ENCODE assay signal across 8 mouse cellular contexts in genomic region chr19:45075323-45076035, GRCm38 (mm10). TPM values are rescaled to one million over a fixed set of nuclear protein-coding genes. Genes with fewer than 3 reads are reported as not detected.
A peak's percentile ranks its signal among the peaks of the same experiment; 100 is the strongest.
DNase-seq lines count a peak whose midpoint lies in the region; ATAC-seq and TF ChIP-seq lines count a peak whose summit lies in the region.

No protein-coding gene starts in this region.

- ATAC-seq in limb, embryonic 11.5 days (ENCODE audit: insufficient number of reproducible peaks, low FRiP score, low TSS enrichment, low read depth): peak; percentile 53
- ATAC-seq in neural tube, embryonic 12.5 days (ENCODE audit: low FRiP score, low read depth): peak; percentile 48

- H3K4me2 ChIP-seq in limb, embryonic 11.5 days (ENCODE audit: low read depth, severe bottlenecking): peak overlapping the region; percentile 76
- H3K4me2 ChIP-seq in neural tube, embryonic 12.5 days (replicated peaks): peak overlapping the region; percentile 98

- H3K4me1 ChIP-seq in heart, embryonic 10.5 days: peaks cover 42% of the 10 kb centered on the region
- peaks cover 22% of the 10 kb centered on the region for H3K4me1 ChIP-seq in limb, embryonic 11.5 days (ENCODE audit: control insufficient read depth, insufficient read depth, low read length)
- H3K4me1 ChIP-seq in neural tube, embryonic 12.5 days: peaks cover 33% of the 10 kb centered on the region

- H3K9ac ChIP-seq in limb, embryonic 11.5 days (ENCODE audit: low read length): no peak overlapping the region
- H3K9ac ChIP-seq in neural tube, embryonic 12.5 days: peak overlapping the region; percentile 71; the same call in 1 of the 2 replicates

- no peaks in the 10 kb centered on the region for H3K36me3 ChIP-seq in heart, embryonic 10.5 days
- no peaks in the 10 kb centered on the region for H3K36me3 ChIP-seq in limb, embryonic 11.5 days (ENCODE audit: control insufficient read depth, insufficient read depth, low read length)
- no peaks in the 10 kb centered on the region for H3K36me3 ChIP-seq in neural tube, embryonic 12.5 days

- peak overlapping the region; percentile 93 for H3K4me3 ChIP-seq in layer of hippocampus, adult 2 months
- peak overlapping the region; percentile 74 for H3K4me3 ChIP-seq in heart, embryonic 10.5 days
- H3K4me3 ChIP-seq in limb, embryonic 11.5 days (ENCODE audit: low read depth, low read length): peak overlapping the region; percentile 55
- H3K4me3 ChIP-seq in neural tube, embryonic 12.5 days: peak overlapping the region; percentile 60

- no peak for TF ChIP-seq CTCF in layer of hippocampus, adult 2 months (conservative IDR thresholded peaks at IDR 0.05)

- no peaks in the 10 kb centered on the region for H3K9me3 ChIP-seq in heart, embryonic 10.5 days
- no peaks in the 10 kb centered on the region for H3K9me3 ChIP-seq in limb, embryonic 11.5 days (ENCODE audit: control insufficient read depth, low read length)
- H3K9me3 ChIP-seq in neural tube, embryonic 12.5 days: no peaks in the 10 kb centered on the region

- 2% methylated on average over 32 of the region's 32 CpGs for WGBS in heart, embryonic 10.5 days
- WGBS in limb, embryonic 11.5 days: under 1% methylated on average over 32 of the region's 32 CpGs
- WGBS in neural tube, embryonic 12.5 days: under 1% methylated on average over 32 of the region's 32 CpGs

- peak overlapping the region; percentile 100 for H3K27ac ChIP-seq in layer of hippocampus, adult 2 months
- peak overlapping the region; percentile 95 for H3K27ac ChIP-seq in heart, embryonic 10.5 days
- no peak overlapping the region for H3K27ac ChIP-seq in limb, embryonic 11.5 days (replicated peaks; ENCODE audit: low read depth, low read length)
- 0 out of 2 replicates have a peak overlapping the region, but pooled peaks have one; percentile 53 for H3K27ac ChIP-seq in neural tube, embryonic 12.5 days

- no peak for DNase-seq in layer of hippocampus, adult 2 months (ENCODE audit: low spot score in 2 of 2)
- no peak for DNase-seq in layer of hippocampus, adult 9-10 months (ENCODE audit: low spot score)
- DNase-seq in R1 (ENCODE audit: low read depth, low spot score): peak; percentile 43
- DNase-seq in heart, embryonic 10.5 days (ENCODE audit: low spot score): no peak
- DNase-seq in limb, embryonic 11.5 days (ENCODE audit: low spot score): no peak
- no peak for DNase-seq in natural killer cell, adult 2 months (ENCODE audit: low spot score in 2 of 2)
- DNase-seq in layer of hippocampus, adult 8-10 months (ENCODE audit: low spot score in 2 of 2): no peak

- H3K27me3 ChIP-seq in heart, embryonic 10.5 days (ENCODE audit: insufficient read depth, poor library complexity, severe bottlenecking): peaks cover 68% of the 10 kb centered on the region
- peaks cover 54% of the 10 kb centered on the region for H3K27me3 ChIP-seq in limb, embryonic 11.5 days (ENCODE audit: control insufficient read depth, insufficient read depth, low read length)
- H3K27me3 ChIP-seq in neural tube, embryonic 12.5 days (replicated peaks): peaks cover 69% of the 10 kb centered on the region

RNA-seq across cellular contexts. Expression of gene Kazald1, which starts 0.4 kb away (rescaled TPM):
- total RNA-seq in layer of hippocampus, adult 2 months (2021): 1 to 10 TPM; 1.4 to 1.9 TPM
- polyA plus RNA-seq in heart, embryonic 10.5 days (2016; fragmentation: Nextera tagmentation; extraction: Ambion mirVana): 3.3 and 6.3 TPM in 2 replicates
- 1.4 and 2.2 TPM in 2 replicates for polyA plus RNA-seq in limb, embryonic 11.5 days (2014; fragmentation: Nextera tagmentation; extraction: Ambion mirVana)
- polyA plus RNA-seq in neural tube, embryonic 12.5 days (2016; fragmentation: Nextera tagmentation; extraction: Ambion mirVana): 0.46 and 0.57 TPM in 2 replicates
- total RNA-seq in layer of hippocampus, adult 8-10 months (2022): 1 to 10 TPM; 1.7 to 2.6 (median 2.0) TPM

RNA-seq across cellular contexts. Expression of gene Sfxn3, which starts 28.2 kb away (rescaled TPM):
- 10 to 100 TPM; 87.3 to 99.8 TPM for total RNA-seq in layer of hippocampus, adult 2 months (2021)
- polyA plus RNA-seq in heart, embryonic 10.5 days (2016; fragmentation: Nextera tagmentation; extraction: Ambion mirVana): 11.8 and 13.4 TPM in 2 replicates
- polyA plus RNA-seq in limb, embryonic 11.5 days (2014; fragmentation: Nextera tagmentation; extraction: Ambion mirVana): 11.9 and 12.4 TPM in 2 replicates
- polyA plus RNA-seq in neural tube, embryonic 12.5 days (2016; fragmentation: Nextera tagmentation; extraction: Ambion mirVana): 38.3 and 41.2 TPM in 2 replicates
- 10 to 100 TPM; 93.2 to 96.3 (median 94.1) TPM for total RNA-seq in layer of hippocampus, adult 8-10 months (2022)

RNA-seq across cellular contexts. Expression of gene Pdzd7, which starts 30.0 kb away (rescaled TPM):
- total RNA-seq in layer of hippocampus, adult 2 months (2021): 1 to 10 TPM; 2.1 to 3.3 TPM
- polyA plus RNA-seq in heart, embryonic 10.5 days (2016; fragmentation: Nextera tagmentation; extraction: Ambion mirVana): 0.34 and 0.55 TPM in 2 replicates
- polyA plus RNA-seq in limb, embryonic 11.5 days (2014; fragmentation: Nextera tagmentation; extraction: Ambion mirVana): 0.14 and 0.21 TPM in 2 replicates
- polyA plus RNA-seq in neural tube, embryonic 12.5 days (2016; fragmentation: Nextera tagmentation; extraction: Ambion mirVana): 0.63 and 0.72 TPM in 2 replicates
- 1 to 10 TPM; 3.1 to 3.8 (median 3.4) TPM for total RNA-seq in layer of hippocampus, adult 8-10 months (2022)
